Mouse (Mus musculus) mouse trophoblast stem cell (cell line): Measurements from ENCODE around the gene Lsm12.

Experiments used
- in situ Hi-C, 2 experiments: fragments of 300-500 bp; cut with MseI, MboI; formaldehyde crosslinking; loops; 2 replicates in 1 of 2; 3 replicates in 1 of 2; pipeline ENCODE4 v1.15.1; 2025

Lsm12 gene

DNA sequence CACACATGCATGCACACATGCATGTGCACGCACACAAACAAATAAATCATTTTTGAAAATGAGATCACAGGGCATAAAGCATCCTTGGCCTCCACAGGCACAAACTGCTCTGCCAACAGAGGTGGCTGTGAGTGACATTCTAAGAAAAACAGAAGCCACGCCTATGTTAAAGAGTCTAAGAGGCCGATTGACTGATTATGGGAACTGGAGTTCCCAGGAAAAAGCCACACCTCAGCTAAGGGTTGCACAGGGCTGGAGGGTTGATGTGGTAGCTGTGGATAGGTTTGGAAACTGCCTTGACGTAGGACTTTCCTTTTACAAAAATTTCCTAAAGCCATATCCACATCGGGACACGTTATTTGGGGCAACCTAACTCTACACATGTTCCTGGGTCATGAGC, 67.7 kb downstream of the Lsm12 start:
- in situ Hi-C loops, result no loop called here

DNA sequence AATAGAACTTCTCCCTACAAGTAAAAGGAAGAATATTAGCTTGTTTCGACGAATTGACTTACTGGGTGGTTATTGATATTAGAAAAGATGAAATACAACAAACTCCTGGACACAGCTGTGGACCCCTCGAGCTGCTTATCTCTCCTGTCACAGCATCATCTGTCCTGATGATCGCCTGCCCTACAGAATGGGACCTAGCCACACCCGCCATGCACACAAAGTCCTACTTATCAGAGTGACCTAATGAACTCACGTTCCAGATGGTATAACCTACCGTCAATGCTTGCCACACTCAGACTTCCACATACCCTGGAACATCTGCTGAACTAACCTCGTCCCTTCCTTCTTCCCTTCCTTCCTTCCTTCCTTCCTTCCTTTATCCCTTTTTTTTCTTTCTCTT, 68.9 kb downstream of the Lsm12 start:
- in situ Hi-C loops, result no loop called here
